Mouse (Mus musculus) gastrocnemius, postnatal 14 days (tissue): ENCODE results near the gene Elob. TPM values are rescaled to one million over a fixed set of nuclear protein-coding genes. Genes with fewer than 3 reads are reported as not detected.

ENCODE experiments used
- DNase-seq: peaks from one replicate; pipeline ENCODE4 v3.0.0; 2021; ENCODE audit warnings: mixed read lengths
- intact Hi-C: fragments of 180-260 bp; cut with DNase I; formaldehyde crosslinking; loops from one replicate; pipeline ENCODE4 v1.15.1; 2025; ENCODE audit warnings: low total_unique reads
- long read RNA-seq, 2 experiments: library from polyadenylated mRNA; stranded (forward); transcript quantifications; one replicate each; pipeline ENCODE4 v2.0.0; 2021
- total RNA-seq, 2 experiments: library from RNA; stranded (reverse); gene quantifications; 2 replicates each; pipeline ENCODE4 v1.2.3; 2021

Gene Elob
- 100 to 1,000 TPM; 321 to 328 TPM for total RNA-seq
- long read RNA-seq, experiment 1, transcript Elob-205 (5 exons, 578 nt): minor isoform, 7 of 228 reads
- long read RNA-seq, experiment 1, transcript Elob-202 (3 exons, 581 nt): minor isoform, 10 of 228 reads
- long read RNA-seq, experiment 1, transcript Elob-201 (4 exons, 537 nt): major isoform, 203 of 228 reads
- long read RNA-seq, experiment 1, partial matches to known transcripts: 3 of 228 reads
- long read RNA-seq, experiment 1, other reads (novel, unspliced or antisense): 1 of 228 reads
- long read RNA-seq, experiment 2, transcript Elob-201 (4 exons, 537 nt): major isoform, 206 of 243 reads
- long read RNA-seq, experiment 2, transcript Elob-202 (3 exons, 581 nt): minor isoform, 26 of 243 reads
- long read RNA-seq, experiment 2, transcript Elob-204 (4 exons, 414 nt): minor isoform, 5 of 243 reads
- long read RNA-seq, experiment 2, partial matches to known transcripts: 2 of 243 reads
- long read RNA-seq, experiment 2, other reads (novel, unspliced or antisense): 0 of 243 reads

GRCm38 (mm10) chr17:23829064-23829619 lies at the start of gene Elob:
TSS of gene Elob (minus strand) at chr17:23829136.
- DNase-seq: peak; percentile 89
- intact Hi-C loops: no loop called here

- intact Hi-C loops: loop anchor here (5.0 kb wide), 1 partner anchor 80 kb away; the partner anchor contains the start of gene Sbpl
- no peak for DNase-seq
Observed at GRCm38 (mm10) chr17:23877166-23877565, 48.2 kb upstream of the Elob start.

- DNase-seq: no peak
- intact Hi-C loops: loop anchor here (5.0 kb wide), 1 partner anchor 81 kb away; the partner anchor contains the start of gene Sbpl
Observed at GRCm38 (mm10) chr17:23876741-23877140, 47.8 kb upstream of the Elob start.

GRCm38 (mm10) chr17:23873884-23874856 lies 45.2 kb upstream of the Elob start:
- DNase-seq: peak; percentile 59
- intact Hi-C loops: no loop called here

GRCm38 (mm10) chr17:23868513-23868912 lies 39.6 kb upstream of the Elob start:
- no peak for DNase-seq
- intact Hi-C loops: no loop called here

GRCm38 (mm10) chr17:23867756-23868155 lies 38.8 kb upstream of the Elob start, which contains the start of gene Prss21:
TSS of gene Prss21 (plus strand) at chr17:23868056.
- DNase-seq: no peak
- intact Hi-C loops: no loop called here

- intact Hi-C loops: no loop called here
- DNase-seq: no peak
Observed at GRCm38 (mm10) chr17:23862926-23863325, 34.0 kb upstream of the Elob start.

GRCm38 (mm10) chr17:23857913-23858312 lies 29.0 kb upstream of the Elob start:
- intact Hi-C loops: no loop called here
- no peak for DNase-seq

- intact Hi-C loops: no loop called here
- DNase-seq: no peak
Observed at GRCm38 (mm10) chr17:23857193-23857592, 28.3 kb upstream of the Elob start.

- intact Hi-C loops: loop anchor here (5.0 kb wide), 1 partner anchor 108 kb away; no protein-coding TSS in a partner anchor
- DNase-seq: no peak
Observed at GRCm38 (mm10) chr17:23854229-23854765, 25.4 kb upstream of the Elob start.

- peak; percentile 63 for DNase-seq
- intact Hi-C loops: loop anchor here (5.0 kb wide), 1 partner anchor 109 kb away; no protein-coding TSS in a partner anchor
Observed at GRCm38 (mm10) chr17:23853292-23853691, 24.4 kb upstream of the Elob start.

- DNase-seq: peak; percentile 50
- intact Hi-C loops: loop anchor here (5.0 kb wide), 1 partner anchor 111 kb away; no protein-coding TSS in a partner anchor
Observed at GRCm38 (mm10) chr17:23850853-23851749, 22.2 kb upstream of the Elob start.

- intact Hi-C loops: loop anchor here (5.0 kb wide), 1 partner anchor 112 kb away; no protein-coding TSS in a partner anchor
- DNase-seq: no peak
Observed at GRCm38 (mm10) chr17:23850028-23850427, 21.1 kb upstream of the Elob start.

GRCm38 (mm10) chr17:23843812-23844273 lies 14.9 kb upstream of the Elob start, which contains the start of the genes Prss32 and Prss41:
TSS of gene Prss32 (plus strand) at chr17:23843855.
TSS of gene Prss41 (minus strand) at chr17:23844172.
- DNase-seq: peak; percentile 56
- intact Hi-C loops: loop anchor here (5.0 kb wide), 1 partner anchor 67 kb away; no protein-coding TSS in a partner anchor

GRCm38 (mm10) chr17:23843141-23843811 lies 14.3 kb upstream of the Elob start:
- no peak for DNase-seq

GRCm38 (mm10) chr17:23841145-23841544 lies 12.2 kb upstream of the Elob start:
- DNase-seq: no peak
- intact Hi-C loops: loop anchor here (5.0 kb wide), 1 partner anchor 64 kb away; no protein-coding TSS in a partner anchor

More at GRCm38 (mm10) chr17:23843141-23843811, 14.3 kb upstream of the Elob start:
- intact Hi-C loops: loop anchor here (5.0 kb wide), 1 partner anchor 66 kb away; no protein-coding TSS in a partner anchor
